Mouse (Mus musculus): ENCODE data around the gene Fastkd1. TPM values are rescaled to one million over a fixed set of nuclear protein-coding genes. Genes with fewer than 3 reads are reported as not detected.
A peak's percentile ranks its signal among the peaks of the same experiment; 100 is the strongest.

The Fastkd1 gene
- polyA plus RNA-seq (2016; fragmentation: Nextera tagmentation; extraction: Ambion mirVana): 12.7 and 13.2 TPM in 2 replicates

- no peaks in the 10 kb centered on the region for H3K9me3 ChIP-seq
- H3K27me3 ChIP-seq: no peaks in the 10 kb centered on the region
- H3K4me2 ChIP-seq (replicated peaks): peak within 1 kb of the TSS; percentile 67
- WGBS: under 1% methylated on average over 39 of the region's 39 CpGs
- ATAC-seq (ENCODE audit: insufficient number of reproducible peaks, insufficient read depth, low FRiP score, low TSS enrichment): peak; percentile 97
- H3K4me1 ChIP-seq: no peaks in the 10 kb centered on the region
- H3K9ac ChIP-seq: peak within 1 kb of the TSS; percentile 71
- 0 out of 2 replicates have a peak, but pooled peaks cover 4% of the 10 kb centered on the region for H3K36me3 ChIP-seq
- peak within 1 kb of the TSS; percentile 82 for H3K4me3 ChIP-seq
- H3K27ac ChIP-seq: no peak within 1 kb of the TSS
Observed at GRCm38 (mm10) chr2:69712981-69713625, at the start of gene Fastkd1. TSS of gene Fastkd1 (minus strand) at chr2:69713516.

GRCm38 (mm10) chr2:69760980-69761379, 47.7 kb upstream of the Fastkd1 start:
- Histone ChIP-seq H3K4me3 (no peak overlapping the region), H3K27ac (no peak overlapping the region), H3K36me3 (no peaks in the 10 kb centered on the region), H3K9me3 (no peaks in the 10 kb centered on the region), H3K9ac (no peak overlapping the region), H3K4me1 (no peaks in the 10 kb centered on the region), H3K4me2 (replicated peaks) (no peak overlapping the region), H3K27me3 (no peaks in the 10 kb centered on the region)
- no peak for ATAC-seq (ENCODE audit: insufficient number of reproducible peaks, insufficient read depth, low FRiP score, low TSS enrichment)
- 84% methylated on average over 5 of the region's 5 CpGs for WGBS

- Histone ChIP-seq H3K4me2 (replicated peaks) (no peak overlapping the region), H3K9ac (no peak overlapping the region), H3K4me1 (no peaks in the 10 kb centered on the region), H3K4me3 (no peak overlapping the region), H3K9me3 (no peaks in the 10 kb centered on the region), H3K27me3 (no peaks in the 10 kb centered on the region), H3K27ac (no peak overlapping the region), H3K36me3 (peaks cover 52% of the 10 kb centered on the region)
- 81% methylated on average over 1 of the region's 1 CpGs for WGBS
- no peak for ATAC-seq (ENCODE audit: insufficient number of reproducible peaks, insufficient read depth, low FRiP score, low TSS enrichment)
Observed at GRCm38 (mm10) chr2:69745091-69745490, 31.8 kb upstream of the Fastkd1 start.

GRCm38 (mm10) chr2:69723519-69723825, 10.2 kb upstream of the Fastkd1 start:
- Histone ChIP-seq H3K9me3 (no peaks in the 10 kb centered on the region), H3K9ac (peak overlapping the region; percentile 84), H3K4me3 (peak overlapping the region; percentile 85), H3K36me3 (no peaks in the 10 kb centered on the region), H3K27ac (peak overlapping the region; percentile 90), H3K27me3 (peaks cover 6% of the 10 kb centered on the region; the same call in 1 of the 2 replicates), H3K4me2 (replicated peaks) (peak overlapping the region; percentile 66), H3K4me1 (peaks cover 7% of the 10 kb centered on the region; the same call in 1 of the 2 replicates)
- ATAC-seq (ENCODE audit: insufficient number of reproducible peaks, insufficient read depth, low FRiP score, low TSS enrichment): no peak
- 1% methylated on average over 13 of the region's 13 CpGs for WGBS

- Histone ChIP-seq H3K4me3 (peak overlapping the region; percentile 85), H3K36me3 (no peaks in the 10 kb centered on the region), H3K4me2 (replicated peaks) (peak overlapping the region; percentile 66), H3K27me3 (peaks cover 6% of the 10 kb centered on the region; the same call in 1 of the 2 replicates), H3K27ac (peak overlapping the region; percentile 90), H3K4me1 (peaks cover 7% of the 10 kb centered on the region; the same call in 1 of the 2 replicates), H3K9me3 (no peaks in the 10 kb centered on the region), H3K9ac (peak overlapping the region; percentile 84)
- peak; percentile 90 for ATAC-seq (ENCODE audit: insufficient number of reproducible peaks, insufficient read depth, low FRiP score, low TSS enrichment)
- WGBS: under 1% methylated on average over 74 of the region's 91 CpGs
Observed at GRCm38 (mm10) chr2:69722650-69723518, 9.6 kb upstream of the Fastkd1 start.

- H3K9me3 ChIP-seq: no peaks in the 10 kb centered on the region
- H3K36me3 ChIP-seq: no peaks in the 10 kb centered on the region
- H3K9ac ChIP-seq: peak within 1 kb of the TSS; percentile 84
- peak within 1 kb of the TSS; percentile 85 for H3K4me3 ChIP-seq
- H3K27me3 ChIP-seq: peaks cover 6% of the 10 kb centered on the region; the same call in 1 of the 2 replicates
- WGBS: 6% methylated on average over 12 of the region's 12 CpGs
- peak within 1 kb of the TSS; percentile 90 for H3K27ac ChIP-seq
- H3K4me1 ChIP-seq: peaks cover 7% of the 10 kb centered on the region; the same call in 1 of the 2 replicates
- peak; percentile 25; the same call in 1 of the 2 replicates for ATAC-seq (ENCODE audit: insufficient number of reproducible peaks, insufficient read depth, low FRiP score, low TSS enrichment)
- peak within 1 kb of the TSS; percentile 66 for H3K4me2 ChIP-seq (replicated peaks)
Observed at GRCm38 (mm10) chr2:69722273-69722649, 8.9 kb upstream of the Fastkd1 start, which contains the start of gene Ppig. TSS of gene Ppig (plus strand) at chr2:69722545.

- no peak overlapping the region for H3K4me2 ChIP-seq (replicated peaks)
- no peak for ATAC-seq (ENCODE audit: insufficient number of reproducible peaks, insufficient read depth, low FRiP score, low TSS enrichment)
- no peak overlapping the region for H3K9ac ChIP-seq
- H3K4me3 ChIP-seq: no peak overlapping the region
- no peaks in the 10 kb centered on the region for H3K36me3 ChIP-seq
- WGBS: 83% methylated on average over 1 of the region's 1 CpGs
- H3K27ac ChIP-seq: no peak overlapping the region
- H3K4me1 ChIP-seq: peaks cover 3% of the 10 kb centered on the region; the same call in 1 of the 2 replicates
- peaks cover 6% of the 10 kb centered on the region; the same call in 1 of the 2 replicates for H3K27me3 ChIP-seq
- H3K9me3 ChIP-seq: no peaks in the 10 kb centered on the region
Observed at GRCm38 (mm10) chr2:69719121-69719520, 5.8 kb upstream of the Fastkd1 start.

GRCm38 (mm10) chr2:69716483-69716882, 3.2 kb upstream of the Fastkd1 start:
- H3K4me3 ChIP-seq: no peak overlapping the region
- no peak for ATAC-seq (ENCODE audit: insufficient number of reproducible peaks, insufficient read depth, low FRiP score, low TSS enrichment)
- H3K36me3 ChIP-seq: no peaks in the 10 kb centered on the region
- H3K4me1 ChIP-seq: no peaks in the 10 kb centered on the region
- H3K27ac ChIP-seq: no peak overlapping the region
- no peak overlapping the region for H3K9ac ChIP-seq
- peaks cover 6% of the 10 kb centered on the region; the same call in 1 of the 2 replicates for H3K27me3 ChIP-seq
- WGBS: 74% methylated on average over 3 of the region's 3 CpGs
- no peaks in the 10 kb centered on the region for H3K9me3 ChIP-seq
- no peak overlapping the region for H3K4me2 ChIP-seq (replicated peaks)

GRCm38 (mm10) chr2:69714126-69714525, 810 bp upstream of the Fastkd1 start:
- Histone ChIP-seq H3K4me2 (replicated peaks) (no peak overlapping the region), H3K36me3 (0 out of 2 replicates have a peak, but pooled peaks cover 1% of the 10 kb centered on the region), H3K4me3 (no peak overlapping the region), H3K9me3 (no peaks in the 10 kb centered on the region), H3K27ac (no peak overlapping the region), H3K4me1 (no peaks in the 10 kb centered on the region), H3K9ac (no peak overlapping the region), H3K27me3 (no peaks in the 10 kb centered on the region)
- no peak for ATAC-seq (ENCODE audit: insufficient number of reproducible peaks, insufficient read depth, low FRiP score, low TSS enrichment)
- WGBS: 81% methylated on average over 5 of the region's 5 CpGs

- no peaks in the 10 kb centered on the region for H3K4me1 ChIP-seq
- H3K9ac ChIP-seq: no peak overlapping the region
- no peaks in the 10 kb centered on the region for H3K27me3 ChIP-seq
- 34% methylated on average over 4 of the region's 4 CpGs for WGBS
- peak overlapping the region; percentile 67 for H3K4me2 ChIP-seq (replicated peaks)
- ATAC-seq (ENCODE audit: insufficient number of reproducible peaks, insufficient read depth, low FRiP score, low TSS enrichment): no peak
- no peak overlapping the region for H3K27ac ChIP-seq
- H3K36me3 ChIP-seq: 0 out of 2 replicates have a peak, but pooled peaks cover 4% of the 10 kb centered on the region
- no peaks in the 10 kb centered on the region for H3K9me3 ChIP-seq
- H3K4me3 ChIP-seq: peak overlapping the region; percentile 82
Observed at GRCm38 (mm10) chr2:69713626-69714014, 304 bp upstream of the Fastkd1 start.

GRCm38 (mm10) chr2:69712171-69712570, 1.1 kb downstream of the Fastkd1 start:
- Histone ChIP-seq H3K9ac (no peak overlapping the region), H3K4me1 (no peaks in the 10 kb centered on the region), H3K36me3 (0 out of 2 replicates have a peak, but pooled peaks cover 9% of the 10 kb centered on the region), H3K27me3 (no peaks in the 10 kb centered on the region), H3K27ac (no peak overlapping the region), H3K4me3 (no peak overlapping the region), H3K4me2 (replicated peaks) (no peak overlapping the region), H3K9me3 (no peaks in the 10 kb centered on the region)
- 91% methylated on average over 14 of the region's 14 CpGs for whole genome bisulfite sequencing
- no peak for ATAC-seq (ENCODE audit: insufficient number of reproducible peaks, insufficient read depth, low FRiP score, low TSS enrichment)
